Mouse (Mus musculus) ES-E14 (cell line): ENCODE results near the gene Abhd18.

Experiments used
- HCFC1 ChIP-seq: IDR thresholded peaks from 2 replicates; pipeline ENCODE4 v1.6.1; 2012; ENCODE audit warnings: low read length, inconsistent platforms, borderline replicate concordance; ENCODE audit not compliant: insufficient read depth
- MAFK ChIP-seq: IDR thresholded peaks from 2 replicates; pipeline ENCODE4 v1.6.1; 2014; ENCODE audit warnings: mild to moderate bottlenecking, low read depth, low read length, inconsistent platforms; ENCODE audit not compliant: insufficient read depth
- ZNF384 ChIP-seq: IDR thresholded peaks from 2 replicates; pipeline ENCODE4 v1.6.1; 2012; ENCODE audit warnings: low read depth, low read length, inconsistent platforms

- no peak for TF ChIP-seq HCFC1
- TF ChIP-seq MAFK = no peak
- TF ChIP-seq ZNF384 = no peak
Measured at GRCm38 (mm10) chr3:40949170-40949902, 102.6 kb downstream of the Abhd18 start, which contains the start of gene Larp1b.
